Mouse (Mus musculus): ENCODE results near the gene Colq. TPM values are rescaled to one million over a fixed set of nuclear protein-coding genes. Genes with fewer than 3 reads are reported as not detected.

Colq gene
- polyA plus RNA-seq, 1 experiment: 55.3 TPM

- Histone ChIP-seq H3K4me3 (replicated peaks; ENCODE audit: extremely low read depth, low read depth, low read length) (no peak overlapping the region), H3K4me1 (ENCODE audit: control insufficient read depth, insufficient read depth, low read length) (no peaks in the 10 kb centered on the region)
- no peak for TF ChIP-seq POLR2A (IDR thresholded peaks at IDR 0.05; ENCODE audit: borderline replicate concordance, extremely low read depth, low read depth, low read length)
- TF ChIP-seq CTCF (IDR thresholded peaks at IDR 0.05; ENCODE audit: insufficient read depth, low read length): no peak
- DNase-seq: no peak
- 35% methylated on average over 6 of the region's 6 CpGs for WGBS
Measured at GRCm38 (mm10) chr14:31537298-31537697, 53.8 kb downstream of the Colq start.

- DNase-seq: no peak
- Histone ChIP-seq H3K4me3 (replicated peaks; ENCODE audit: extremely low read depth, low read depth, low read length) (no peak overlapping the region), H3K4me1 (ENCODE audit: control insufficient read depth, insufficient read depth, low read length) (no peaks in the 10 kb centered on the region)
- 62% methylated on average over 3 of the region's 3 CpGs for WGBS
- TF ChIP-seq POLR2A (IDR thresholded peaks at IDR 0.05; ENCODE audit: borderline replicate concordance, extremely low read depth, low read depth, low read length) (no peak), CTCF (IDR thresholded peaks at IDR 0.05; ENCODE audit: insufficient read depth, low read length) (no peak)
Measured at GRCm38 (mm10) chr14:31532656-31533055, 58.5 kb downstream of the Colq start.

GRCm38 (mm10) chr14:31531506-31532148 is 59.5 kb downstream of the Colq start:
- TF ChIP-seq CTCF (IDR thresholded peaks at IDR 0.05; ENCODE audit: insufficient read depth, low read length): no peak
- Histone ChIP-seq H3K4me1 (ENCODE audit: control insufficient read depth, insufficient read depth, low read length) (no peaks in the 10 kb centered on the region), H3K4me3 (replicated peaks; ENCODE audit: extremely low read depth, low read depth, low read length) (no peak overlapping the region)
- WGBS: 31% methylated on average over 12 of the region's 12 CpGs
- no peak for DNase-seq

GRCm38 (mm10) chr14:31530847-31531246 is 60.3 kb downstream of the Colq start:
- no peak for DNase-seq
- no peak overlapping the region for H3K4me3 ChIP-seq (replicated peaks; ENCODE audit: extremely low read depth, low read depth, low read length)
- TF ChIP-seq CTCF (IDR thresholded peaks at IDR 0.05; ENCODE audit: insufficient read depth, low read length) (no peak), POLR2A (IDR thresholded peaks at IDR 0.05; ENCODE audit: borderline replicate concordance, extremely low read depth, low read depth, low read length) (no peak)
- 64% methylated on average over 4 of the region's 4 CpGs for WGBS
- H3K4me1 ChIP-seq (ENCODE audit: control insufficient read depth, insufficient read depth, low read length): no peaks in the 10 kb centered on the region

- no peaks in the 10 kb centered on the region for H3K4me1 ChIP-seq (ENCODE audit: control insufficient read depth, insufficient read depth, low read length)
- no peak for DNase-seq
- H3K4me3 ChIP-seq (replicated peaks; ENCODE audit: extremely low read depth, low read depth, low read length): no peak overlapping the region
- 70% methylated on average over 7 of the region's 7 CpGs for WGBS
- no peak for TF ChIP-seq CTCF (IDR thresholded peaks at IDR 0.05; ENCODE audit: insufficient read depth, low read length)
- no peak for TF ChIP-seq POLR2A (IDR thresholded peaks at IDR 0.05; ENCODE audit: borderline replicate concordance, extremely low read depth, low read depth, low read length)
Measured at GRCm38 (mm10) chr14:31525040-31525810, 65.9 kb downstream of the Colq start.

GRCm38 (mm10) chr14:31521318-31521717 is 69.8 kb downstream of the Colq start:
- 60% methylated on average over 2 of the region's 2 CpGs for WGBS
- no peak for DNase-seq
- no peak for TF ChIP-seq CTCF (IDR thresholded peaks at IDR 0.05; ENCODE audit: insufficient read depth, low read length)
- no peak for TF ChIP-seq POLR2A (IDR thresholded peaks at IDR 0.05; ENCODE audit: borderline replicate concordance, extremely low read depth, low read depth, low read length)
- no peak overlapping the region for H3K4me3 ChIP-seq (replicated peaks; ENCODE audit: extremely low read depth, low read depth, low read length)
- no peaks in the 10 kb centered on the region for H3K4me1 ChIP-seq (ENCODE audit: control insufficient read depth, insufficient read depth, low read length)

GRCm38 (mm10) chr14:31519165-31519564 is 72.0 kb downstream of the Colq start:
- no peak overlapping the region for H3K4me3 ChIP-seq (replicated peaks; ENCODE audit: extremely low read depth, low read depth, low read length)
- H3K4me1 ChIP-seq (ENCODE audit: control insufficient read depth, insufficient read depth, low read length): no peaks in the 10 kb centered on the region
- 9% methylated on average over 3 of the region's 3 CpGs for WGBS
- peak; percentile 38; the same call in 1 of the 2 replicates for TF ChIP-seq CTCF (IDR thresholded peaks at IDR 0.05; ENCODE audit: insufficient read depth, low read length)
- no peak for TF ChIP-seq POLR2A (IDR thresholded peaks at IDR 0.05; ENCODE audit: borderline replicate concordance, extremely low read depth, low read depth, low read length)
- DNase-seq: no peak

GRCm38 (mm10) chr14:31515895-31516294 is 75.2 kb downstream of the Colq start:
- DNase-seq: no peak
- 95% methylated on average over 2 of the region's 2 CpGs for WGBS
- H3K4me3 ChIP-seq (replicated peaks; ENCODE audit: extremely low read depth, low read depth, low read length): no peak overlapping the region

GRCm38 (mm10) chr14:31510322-31510721 is 80.8 kb downstream of the Colq start:
- H3K4me1 ChIP-seq (ENCODE audit: control insufficient read depth, insufficient read depth, low read length): no peaks in the 10 kb centered on the region
- WGBS: 78% methylated on average over 3 of the region's 3 CpGs
- no peak overlapping the region for H3K4me3 ChIP-seq (replicated peaks; ENCODE audit: extremely low read depth, low read depth, low read length)
- TF ChIP-seq CTCF (IDR thresholded peaks at IDR 0.05; ENCODE audit: insufficient read depth, low read length) (no peak), POLR2A (IDR thresholded peaks at IDR 0.05; ENCODE audit: borderline replicate concordance, extremely low read depth, low read depth, low read length) (no peak)
- no peak for DNase-seq

More at GRCm38 (mm10) chr14:31515895-31516294, 75.2 kb downstream of the Colq start:
- TF ChIP-seq POLR2A (IDR thresholded peaks at IDR 0.05; ENCODE audit: borderline replicate concordance, extremely low read depth, low read depth, low read length) (no peak), CTCF (IDR thresholded peaks at IDR 0.05; ENCODE audit: insufficient read depth, low read length) (no peak)
- H3K4me1 ChIP-seq (ENCODE audit: control insufficient read depth, insufficient read depth, low read length): no peaks in the 10 kb centered on the region

GRCm38 (mm10) chr14:31509911-31510310 is 81.2 kb downstream of the Colq start:
- WGBS: 84% methylated on average over 2 of the region's 2 CpGs

More at GRCm38 (mm10) chr14:31509911-31510310, 81.2 kb downstream of the Colq start:
- Histone ChIP-seq H3K4me1 (ENCODE audit: control insufficient read depth, insufficient read depth, low read length) (no peaks in the 10 kb centered on the region), H3K4me3 (replicated peaks; ENCODE audit: extremely low read depth, low read depth, low read length) (no peak overlapping the region)
- no peak for DNase-seq
- TF ChIP-seq POLR2A (IDR thresholded peaks at IDR 0.05; ENCODE audit: borderline replicate concordance, extremely low read depth, low read depth, low read length) (no peak), CTCF (IDR thresholded peaks at IDR 0.05; ENCODE audit: insufficient read depth, low read length) (no peak)

All from lung, adult 2 months (tissue).